Mouse (Mus musculus) E14TG2a.4 (cell line): ENCODE results near the gene 9530077C05Rik.
"Not testable (repeated sequence)": the region's sequence is repeated elsewhere in the genome, so short reads cannot be mapped to it uniquely, and the experiment has no call there.

Experiments used
- H3K27me3 ChIP-seq: 2 replicates; pipeline ENCODE4 v1.6.1; 2014; ENCODE audit warnings: low read length, control low read depth; ENCODE audit not compliant: insufficient read depth
- H3K36me3 ChIP-seq: 2 replicates; pipeline ENCODE4 v1.6.1; 2014; ENCODE audit warnings: low read length, control low read depth; ENCODE audit not compliant: insufficient read depth
- H3K4me1 ChIP-seq: replicated peaks from 2 replicates; pipeline ENCODE4 v1.6.1; 2014; ENCODE audit warnings: low read depth, low read length, control low read depth
- H3K4me3 ChIP-seq: replicated peaks from 2 replicates; pipeline ENCODE4 v1.5.1; 2014; ENCODE audit warnings: mild to moderate bottlenecking, low read length
- H3K9me3 ChIP-seq: 2 replicates; pipeline ENCODE4 v1.6.1; 2014; ENCODE audit warnings: low read length, control low read depth
- CTCF ChIP-seq: conservative IDR thresholded peaks from 2 replicates; pipeline ENCODE4 v1.5.1; 2014; ENCODE audit warnings: low read length
- NANOG ChIP-seq: IDR thresholded peaks from 2 replicates; pipeline ENCODE4 v1.6.1; 2014; ENCODE audit warnings: borderline replicate concordance, low read length, mixed read lengths
- POU5F1 ChIP-seq: IDR thresholded peaks from 2 replicates; pipeline ENCODE4 v1.6.1; 2014; ENCODE audit warnings: low read length, borderline replicate concordance

The 9530077C05Rik gene

DNA sequence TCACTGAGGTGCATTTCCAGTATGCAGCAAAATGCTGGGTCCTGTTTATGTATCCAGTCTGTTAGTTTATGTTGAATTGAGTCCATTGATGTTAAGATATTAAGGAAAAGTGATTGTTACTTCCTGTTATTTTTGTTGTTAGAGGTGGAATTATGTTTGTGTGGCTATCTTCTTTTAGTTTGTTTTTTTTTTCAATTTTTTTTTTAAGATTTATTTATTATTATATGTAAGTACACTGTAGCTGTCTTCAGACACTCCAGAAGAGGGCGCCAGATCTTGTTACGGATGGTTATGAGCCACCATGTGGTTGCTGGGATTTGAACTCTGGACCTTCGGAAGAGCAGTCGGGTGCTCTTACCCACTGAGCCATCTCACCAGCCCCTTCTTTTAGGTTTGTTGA, 3.7 kb upstream of the 9530077C05Rik start:
- not testable (repeated sequence) for H3K36me3 ChIP-seq, H3K27me3 ChIP-seq, H3K4me3 ChIP-seq, H3K9me3 ChIP-seq, H3K4me1 ChIP-seq
- TF ChIP-seq CTCF = peak; percentile 22; the same call in 1 of the 2 replicates

DNA sequence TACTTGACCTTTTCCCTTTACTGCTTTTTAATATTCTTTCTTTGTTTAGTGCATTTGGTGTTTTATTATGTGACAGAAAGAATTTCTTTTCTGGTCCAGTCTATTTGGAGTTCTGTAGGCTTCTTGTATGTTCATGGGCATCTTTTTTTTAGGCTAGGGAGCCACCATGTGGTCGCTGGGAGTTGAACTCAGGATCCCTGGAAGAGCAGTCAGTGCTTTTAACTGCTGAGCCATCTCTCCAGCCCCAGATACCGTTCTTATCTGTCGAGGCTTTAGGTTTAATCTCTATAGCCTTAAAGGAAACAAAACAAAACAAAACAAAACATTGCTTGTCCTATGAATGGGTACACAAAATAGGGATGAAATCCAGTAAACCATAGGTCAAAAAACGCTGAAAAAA, 3.0 kb upstream of the 9530077C05Rik start:
- not testable (repeated sequence) for H3K9me3 ChIP-seq, H3K27me3 ChIP-seq, H3K4me3 ChIP-seq, H3K36me3 ChIP-seq, H3K4me1 ChIP-seq

DNA sequence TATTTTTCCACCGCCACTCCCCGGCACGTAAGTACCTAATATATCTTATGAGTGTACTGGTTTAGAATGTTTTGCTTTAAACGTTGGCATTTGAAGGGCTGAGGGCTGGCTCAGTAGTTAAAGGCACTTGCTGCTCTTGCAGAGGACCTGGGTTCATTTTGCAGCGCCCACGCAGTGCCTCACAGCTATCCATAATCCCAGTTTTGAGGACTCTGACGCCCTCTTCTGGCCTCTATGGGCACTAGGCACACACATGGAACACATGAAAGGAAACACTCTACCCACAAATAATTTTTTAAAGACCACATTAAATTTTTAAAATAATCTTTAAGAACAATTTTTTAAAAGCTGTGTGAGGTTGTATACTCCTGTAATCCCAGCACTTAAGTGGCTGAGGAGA, 1.8 kb upstream of the 9530077C05Rik start:
- Histone ChIP-seq H3K27me3 (peaks cover 3% of the 10 kb centered on the region), H3K4me3 (no peak overlapping the region), H3K4me1 (peaks cover 9% of the 10 kb centered on the region; the same call in 1 of the 2 replicates), H3K9me3 (no peaks in the 10 kb centered on the region), H3K36me3 (no peaks in the 10 kb centered on the region)
- TF ChIP-seq POU5F1 (no peak), CTCF (peak; percentile 42)

DNA sequence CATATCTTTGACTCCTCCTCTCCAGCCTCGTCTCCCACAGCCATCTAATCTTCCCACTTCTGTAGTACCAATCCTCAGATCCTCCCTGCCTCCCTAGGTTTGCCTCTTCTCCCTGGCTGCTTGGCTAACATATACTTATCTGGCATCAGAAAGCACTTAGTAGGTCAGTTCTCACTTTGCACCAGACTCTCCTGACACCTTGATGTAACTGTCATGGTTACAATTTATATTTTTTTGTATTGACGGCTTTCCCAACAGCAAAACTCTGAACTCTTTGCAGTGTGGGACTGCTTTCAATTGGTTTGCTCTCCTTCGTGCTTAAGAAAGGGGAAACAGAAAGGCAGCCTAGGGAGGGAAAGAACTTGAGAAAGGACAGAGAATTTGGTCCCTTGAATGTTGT, 4.9 kb downstream of the 9530077C05Rik start:
- H3K4me1 ChIP-seq = peaks cover 13% of the 10 kb centered on the region
- H3K27me3 ChIP-seq = peaks cover 9% of the 10 kb centered on the region
- H3K4me3 ChIP-seq = no peak overlapping the region
- no peaks in the 10 kb centered on the region for H3K36me3 ChIP-seq
- TF ChIP-seq CTCF (no peak), POU5F1 (no peak), NANOG (no peak)
- no peaks in the 10 kb centered on the region for H3K9me3 ChIP-seq

DNA sequence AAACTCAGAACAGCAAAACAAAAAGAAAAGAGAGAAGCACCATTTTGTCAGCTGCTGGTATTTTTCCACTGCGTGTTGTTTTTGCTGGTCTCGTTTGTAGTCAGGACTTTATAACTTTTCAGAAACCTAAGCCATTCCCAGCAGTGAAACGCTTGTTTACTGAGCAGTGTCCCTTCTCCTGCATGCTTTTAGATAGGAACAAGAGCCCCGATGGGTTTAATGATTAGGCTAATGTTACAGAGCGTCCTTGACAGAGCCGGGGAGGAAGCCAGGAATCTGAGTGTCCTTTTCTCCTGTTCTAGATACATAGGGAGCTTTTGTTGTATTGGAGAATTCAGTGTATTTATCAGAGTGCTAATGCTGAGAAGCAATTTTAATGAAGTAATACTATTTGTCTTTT, 6.2 kb downstream of the 9530077C05Rik start:
- peaks cover 13% of the 10 kb centered on the region for H3K4me1 ChIP-seq
- no peaks in the 10 kb centered on the region for H3K36me3 ChIP-seq

DNA sequence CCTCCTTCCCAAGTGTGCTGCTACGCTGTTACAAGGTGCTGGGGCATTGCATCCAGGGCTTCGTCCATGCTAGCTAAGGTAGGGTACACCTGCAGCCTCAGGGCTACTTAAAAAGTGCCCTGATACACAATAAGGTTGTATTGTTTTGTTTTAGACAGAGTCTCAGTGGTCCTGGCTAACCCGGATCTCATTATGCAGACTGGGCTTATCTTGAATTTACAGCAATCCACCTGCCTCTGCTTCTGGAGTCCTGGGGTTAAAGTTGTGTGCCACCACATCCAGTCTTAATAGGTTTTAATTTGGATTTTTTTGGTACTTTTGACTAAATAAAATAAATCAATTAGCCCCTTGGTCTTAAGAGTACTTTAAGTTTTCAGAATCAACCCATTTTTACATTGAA, 8.6 kb downstream of the 9530077C05Rik start:
- Histone ChIP-seq H3K36me3 (no peaks in the 10 kb centered on the region), H3K27me3 (0 out of 2 replicates have a peak, but pooled peaks cover 3% of the 10 kb centered on the region), H3K9me3 (no peaks in the 10 kb centered on the region), H3K4me1 (peaks cover 13% of the 10 kb centered on the region), H3K4me3 (no peak overlapping the region)
- no peak for TF ChIP-seq CTCF
- TF ChIP-seq POU5F1 = no peak
- no peak for TF ChIP-seq NANOG

More for the DNA sequence above, 6.2 kb downstream of the 9530077C05Rik start:
- no peaks in the 10 kb centered on the region for H3K9me3 ChIP-seq
- H3K4me3 ChIP-seq = no peak overlapping the region
- H3K27me3 ChIP-seq = peaks cover 9% of the 10 kb centered on the region
- TF ChIP-seq CTCF = no peak
- TF ChIP-seq NANOG = no peak
- TF ChIP-seq POU5F1 = no peak

DNA sequence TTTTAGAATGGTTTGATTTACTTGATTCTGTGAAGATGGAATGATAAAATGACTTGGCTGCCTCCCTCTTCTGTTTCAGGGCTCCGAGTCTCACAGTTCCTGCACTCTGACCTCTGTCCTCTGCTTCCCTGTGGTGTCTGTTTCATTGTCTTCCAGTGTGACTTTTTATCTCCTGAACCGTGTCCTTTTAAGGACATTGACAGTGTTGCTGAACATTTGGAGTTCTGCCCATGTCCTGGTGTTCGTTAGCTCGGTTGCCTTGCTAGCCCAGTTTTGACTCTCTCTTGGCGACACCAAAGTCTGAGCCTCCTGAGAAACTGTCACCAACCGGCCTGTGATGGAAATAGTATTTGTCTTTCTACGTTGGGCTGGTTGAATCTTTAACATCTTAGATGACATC, 9.2 kb downstream of the 9530077C05Rik start:
- Histone ChIP-seq H3K4me1 (peaks cover 17% of the 10 kb centered on the region), H3K27me3 (no peaks in the 10 kb centered on the region), H3K4me3 (no peak overlapping the region), H3K36me3 (no peaks in the 10 kb centered on the region), H3K9me3 (no peaks in the 10 kb centered on the region)
- TF ChIP-seq POU5F1 (no peak), NANOG (no peak), CTCF (no peak)

DNA sequence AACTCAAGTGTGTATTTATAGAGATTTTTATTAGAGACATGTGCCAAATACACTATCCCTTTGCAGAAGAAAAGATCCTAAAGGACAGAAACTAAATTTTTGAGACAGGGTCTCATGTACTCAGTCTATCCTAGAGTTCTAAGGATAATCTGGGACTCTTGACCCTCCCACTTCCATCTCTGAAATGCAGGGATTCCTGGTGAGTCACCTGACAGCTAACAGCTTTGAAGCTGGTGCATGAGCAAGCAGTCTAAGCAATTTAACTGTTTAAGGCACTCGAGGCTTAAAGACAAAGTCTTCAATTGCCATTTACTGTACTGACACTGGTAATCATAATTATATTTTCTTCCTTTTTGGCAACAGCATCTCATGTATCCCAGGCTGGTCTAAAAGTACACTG, 11.2 kb downstream of the 9530077C05Rik start:
- H3K36me3 ChIP-seq = no peaks in the 10 kb centered on the region
- TF ChIP-seq NANOG = no peak
- TF ChIP-seq POU5F1 = no peak
- TF ChIP-seq CTCF = no peak
- peaks cover 22% of the 10 kb centered on the region for H3K4me1 ChIP-seq
- no peak overlapping the region for H3K4me3 ChIP-seq
- no peaks in the 10 kb centered on the region for H3K9me3 ChIP-seq
- no peaks in the 10 kb centered on the region for H3K27me3 ChIP-seq

DNA sequence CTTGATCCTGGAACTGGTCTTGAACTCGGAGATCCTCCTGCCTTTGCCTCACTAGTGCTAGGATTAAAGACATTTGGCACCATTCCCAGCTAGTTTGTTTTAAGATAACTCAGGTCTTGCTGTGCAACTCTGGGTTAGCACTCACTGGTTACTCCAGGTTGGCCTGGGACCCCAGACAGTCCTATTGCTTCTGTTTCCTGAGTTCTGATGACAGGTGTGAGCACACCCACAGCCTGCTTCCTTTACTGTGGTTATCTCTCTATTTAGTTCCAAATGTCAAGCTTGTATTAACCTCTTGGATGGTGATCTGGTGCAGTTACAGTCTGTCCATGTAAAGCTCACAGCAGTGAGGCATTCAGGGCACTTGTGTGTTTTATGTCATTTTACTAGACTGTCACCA, 12.2 kb downstream of the 9530077C05Rik start:
- Histone ChIP-seq H3K36me3 (no peaks in the 10 kb centered on the region), H3K9me3 (no peaks in the 10 kb centered on the region), H3K27me3 (no peaks in the 10 kb centered on the region), H3K4me1 (peaks cover 20% of the 10 kb centered on the region), H3K4me3 (no peak overlapping the region)
- TF ChIP-seq POU5F1 (no peak), NANOG (no peak), CTCF (no peak)

DNA sequence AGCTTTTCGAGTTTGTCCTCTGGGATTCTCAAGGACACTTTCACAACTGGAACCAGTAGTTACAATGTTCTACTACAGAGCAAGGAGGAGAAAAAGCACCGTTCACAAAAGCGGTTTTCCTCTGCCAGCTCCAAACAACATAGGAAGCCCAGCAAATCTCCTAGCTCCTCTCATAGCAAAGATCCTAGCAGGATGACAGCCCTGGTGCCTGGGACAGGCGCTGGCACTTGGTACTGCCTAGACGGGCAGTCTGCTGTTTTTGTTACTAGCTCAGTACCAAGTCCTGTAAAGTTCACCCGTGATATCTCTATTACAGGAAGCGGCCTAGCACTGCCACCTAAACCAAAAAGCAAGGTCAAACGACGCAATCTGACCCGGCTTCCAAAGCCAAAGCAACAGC, 12.9 kb downstream of the 9530077C05Rik start:
- no peak for TF ChIP-seq NANOG
- no peak for TF ChIP-seq POU5F1
- TF ChIP-seq CTCF = no peak
- Histone ChIP-seq H3K9me3 (no peaks in the 10 kb centered on the region), H3K36me3 (no peaks in the 10 kb centered on the region)

More for the DNA sequence above, 12.9 kb downstream of the 9530077C05Rik start:
- Histone ChIP-seq H3K27me3 (no peaks in the 10 kb centered on the region), H3K4me1 (peaks cover 25% of the 10 kb centered on the region), H3K4me3 (no peak overlapping the region)
